Mouse (Mus musculus) liver, embryonic 14.5 days (tissue): ENCODE data around the gene Tle6.

Source experiments
- CTCF ChIP-seq: IDR thresholded peaks from 2 replicates; pipeline ENCODE4 v1.5.1; 2016; ENCODE audit warnings: antibody characterized with exemption, low read depth, control low read depth
- EP300 ChIP-seq: IDR thresholded peaks from 2 replicates; pipeline ENCODE4 v1.6.1; 2016; ENCODE audit warnings: antibody characterized with exemption, low read depth

GRCm38 (mm10) chr10:81562411-81562810, 38.5 kb downstream of the Tle6 start:
- no peak for TF ChIP-seq CTCF
- no peak for TF ChIP-seq EP300
